Mouse (Mus musculus) CH12.LX (cell line): ENCODE measurements at regions not wholly inside any gene's neighbourhood (a gene's known extent, or its start where the extent isn't known, plus 50 kb on each side); places are given as distances from the start of the nearest gene placed in this dataset.
A peak's percentile ranks its signal among the peaks of the same experiment; 100 is the strongest.

Source experiments
- DNase-seq: peaks from one replicate; pipeline ENCODE4 v3.0.0-alpha.2; 2013; ENCODE audit errors: extremely low read depth
- H3K27ac ChIP-seq: 2 replicates; pipeline ENCODE4 v1.5.1; 2012; ENCODE audit warnings: low read depth, mild to moderate bottlenecking, control low read depth, moderate library complexity; ENCODE audit not compliant: insufficient read depth
- H3K27me3 ChIP-seq: replicated peaks from 2 replicates; pipeline ENCODE3; 2012; ENCODE audit warnings: inconsistent platforms
- H3K36me3 ChIP-seq, 2 experiments: replicated peaks in 1 of 2; 2 replicates each; pipeline versions ENCODE3 to v1.6.1; 2012; ENCODE audit warnings: inconsistent platforms in 1 of 2, low read length in 1 of 2, mild to moderate bottlenecking in 1 of 2, mixed read lengths in 1 of 2, moderate library complexity in 1 of 2; ENCODE audit not compliant: control insufficient read depth in 1 of 2, insufficient read depth in 1 of 2
- H3K4me1 ChIP-seq, 2 experiments: 2 replicates each; pipeline ENCODE4 v1.6.1; 2012; ENCODE audit warnings: inconsistent platforms in 1 of 2, moderate library complexity in 1 of 2; ENCODE audit not compliant: insufficient read depth in 2 of 2, control insufficient read depth in 1 of 2
- H3K4me2 ChIP-seq: 2 replicates; pipeline ENCODE4 v1.6.1; 2012; ENCODE audit warnings: low read depth, mild to moderate bottlenecking, control low read depth; ENCODE audit not compliant: poor library complexity, insufficient read depth, severe bottlenecking
- H3K4me3 ChIP-seq, 3 experiments: fragments of 150-350 bp in 1 of 3; sonication (generic) in 1 of 3; replicated peaks in 1 of 3; 2 replicates each; pipeline versions ENCODE3 to v1.5.1; 2011 to 2012; ENCODE audit warnings: low read depth in 2 of 3, low read length in 2 of 3, mild to moderate bottlenecking in 2 of 3, moderate library complexity in 2 of 3, control low read depth in 1 of 3, improper control_type of control experiment in 1 of 3, inconsistent platforms in 1 of 3, mixed read lengths in 1 of 3; ENCODE audit not compliant: poor library complexity in 1 of 3
- H3K79me2 ChIP-seq: replicated peaks from 2 replicates; pipeline ENCODE4 v1.6.1; 2012; ENCODE audit warnings: mild to moderate bottlenecking, moderate library complexity; ENCODE audit not compliant: control insufficient read depth, poor library complexity, insufficient read depth, severe bottlenecking; ENCODE audit errors: extremely low read depth
- H3K9ac ChIP-seq: 2 replicates; pipeline ENCODE4 v1.6.1; 2012; ENCODE audit warnings: low read depth, mild to moderate bottlenecking, control low read depth, moderate library complexity; ENCODE audit not compliant: insufficient read depth
- H3K9me3 ChIP-seq: replicated peaks from 2 replicates; pipeline ENCODE3; 2012; ENCODE audit warnings: low read length, inconsistent platforms, mixed read lengths
- BHLHE40 ChIP-seq: IDR thresholded peaks from 2 replicates; pipeline ENCODE4 v1.6.1; 2011; ENCODE audit warnings: mild to moderate bottlenecking, low read depth, low read length, improper control_type of control experiment
- EP300 ChIP-seq: IDR thresholded peaks from 2 replicates; pipeline ENCODE4 v1.6.1; 2011; ENCODE audit warnings: low read length, improper control_type of control experiment
- GABPA ChIP-seq: IDR thresholded peaks from 2 replicates; pipeline ENCODE4 v1.6.1; 2012; ENCODE audit warnings: low read depth, low read length, improper control_type of control experiment, inconsistent platforms; ENCODE audit not compliant: insufficient replicate concordance
- HCFC1 ChIP-seq: IDR thresholded peaks from 2 replicates; pipeline ENCODE4 v1.6.1; 2012; ENCODE audit warnings: low read depth, mild to moderate bottlenecking, inconsistent platforms, low read length, improper control_type of control experiment
- JUN ChIP-seq: IDR thresholded peaks from 2 replicates; pipeline ENCODE4 v1.6.1; 2011; ENCODE audit warnings: low read depth, mild to moderate bottlenecking, low read length, improper control_type of control experiment, moderate library complexity; ENCODE audit not compliant: insufficient read depth
- JUND ChIP-seq: conservative IDR thresholded peaks from 2 replicates; pipeline ENCODE4 v1.6.1; 2011; ENCODE audit warnings: low read depth, low read length, improper control_type of control experiment
- MAFK ChIP-seq: IDR thresholded peaks from 2 replicates; pipeline ENCODE4 v1.6.1; 2011; ENCODE audit warnings: low read length, improper control_type of control experiment; ENCODE audit not compliant: insufficient replicate concordance
- MAX ChIP-seq: IDR thresholded peaks from 2 replicates; pipeline ENCODE4 v1.6.1; 2011; ENCODE audit warnings: low read length, improper control_type of control experiment
- MAZ ChIP-seq: IDR thresholded peaks from 2 replicates; pipeline ENCODE4 v1.6.1; 2012; ENCODE audit warnings: low read depth, mild to moderate bottlenecking, inconsistent platforms, low read length, improper control_type of control experiment, moderate library complexity
- MEF2A ChIP-seq: IDR thresholded peaks from 2 replicates; pipeline ENCODE4 v1.6.1; 2014; ENCODE audit warnings: low read depth, mild to moderate bottlenecking, inconsistent platforms, low read length, improper control_type of control experiment, borderline replicate concordance
- MYC ChIP-seq: IDR thresholded peaks from 2 replicates; pipeline ENCODE4 v1.6.1; 2011; ENCODE audit warnings: low read depth, mild to moderate bottlenecking, improper control_type of control experiment, low read length
- POLR2AphosphoS2 ChIP-seq: IDR thresholded peaks from 2 replicates; pipeline ENCODE4 v1.6.1; 2011; ENCODE audit warnings: low read depth, low read length, improper control_type of control experiment
- SMC3 ChIP-seq: IDR thresholded peaks from 2 replicates; pipeline ENCODE4 v1.6.1; 2011; ENCODE audit warnings: low read depth, low read length, improper control_type of control experiment
- TBP ChIP-seq: conservative IDR thresholded peaks from 2 replicates; pipeline ENCODE4 v1.6.1; 2011; ENCODE audit warnings: low read depth, low read length, improper control_type of control experiment
- TCF12 ChIP-seq: IDR thresholded peaks from 2 replicates; pipeline ENCODE4 v1.6.1; 2014; ENCODE audit warnings: low read depth, mild to moderate bottlenecking, inconsistent platforms, low read length, improper control_type of control experiment
- USF2 ChIP-seq: conservative IDR thresholded peaks from 2 replicates; pipeline ENCODE4 v1.6.1; 2011; ENCODE audit warnings: low read depth, low read length, improper control_type of control experiment
- ZKSCAN1 ChIP-seq: IDR thresholded peaks from 2 replicates; pipeline ENCODE4 v1.6.1; 2012; ENCODE audit warnings: low read depth, inconsistent platforms, low read length, improper control_type of control experiment, borderline replicate concordance
- ZMIZ1 ChIP-seq: IDR thresholded peaks from 2 replicates; pipeline ENCODE4 v1.6.1; 2012; ENCODE audit warnings: low read depth, mild to moderate bottlenecking, inconsistent platforms, low read length, improper control_type of control experiment
- ZNF384 ChIP-seq: IDR thresholded peaks from 2 replicates; pipeline ENCODE4 v1.6.1; 2012; ENCODE audit warnings: low read depth, low read length, improper control_type of control experiment, inconsistent platforms
- dilution Hi-C: fragments of 300-500 bp; cut with MboI; formaldehyde crosslinking; loops from 2 replicates; pipeline ENCODE4 v1.14.3; 2020; ENCODE audit warnings: low sequenced_read_pairs; ENCODE audit not compliant: extremely low pct_unique_long_range_greater_than_20kb, extremely low pct_ligation_motif_present
- in situ Hi-C: fragments of 300-500 bp; cut with MboI; formaldehyde crosslinking; loops from 3 replicates; pipeline ENCODE4 v1.14.3; 2019; ENCODE audit warnings: low sequenced_read_pairs, low pct_ligation_motif_present, low pct_unique_long_range_greater_than_20kb, mixed read lengths

DNA sequence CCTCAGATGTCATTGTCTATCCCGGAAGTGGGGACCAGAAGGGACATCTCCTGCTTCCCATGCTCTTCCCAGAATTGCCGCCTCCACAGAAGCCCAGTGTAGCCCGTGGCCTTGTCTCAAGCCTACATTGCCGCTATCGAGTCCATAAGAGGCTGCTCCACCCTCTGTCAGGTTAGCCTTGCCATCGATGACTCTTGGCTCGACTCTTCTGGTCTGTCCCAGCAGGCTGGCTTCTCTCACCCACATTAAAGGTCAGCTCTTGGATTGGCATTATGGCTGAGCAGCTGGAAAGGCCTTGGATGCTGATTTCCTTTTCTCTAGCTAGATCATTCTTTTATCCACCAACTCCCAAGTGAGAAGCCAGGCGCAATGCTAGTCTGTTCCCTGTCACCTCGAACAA is 98.5 kb upstream of the Cacna1e start:
- dilution Hi-C loops, result no loop called here
- in situ Hi-C loops, result no loop called here
- no peak overlapping the region for H3K4me3 ChIP-seq

DNA sequence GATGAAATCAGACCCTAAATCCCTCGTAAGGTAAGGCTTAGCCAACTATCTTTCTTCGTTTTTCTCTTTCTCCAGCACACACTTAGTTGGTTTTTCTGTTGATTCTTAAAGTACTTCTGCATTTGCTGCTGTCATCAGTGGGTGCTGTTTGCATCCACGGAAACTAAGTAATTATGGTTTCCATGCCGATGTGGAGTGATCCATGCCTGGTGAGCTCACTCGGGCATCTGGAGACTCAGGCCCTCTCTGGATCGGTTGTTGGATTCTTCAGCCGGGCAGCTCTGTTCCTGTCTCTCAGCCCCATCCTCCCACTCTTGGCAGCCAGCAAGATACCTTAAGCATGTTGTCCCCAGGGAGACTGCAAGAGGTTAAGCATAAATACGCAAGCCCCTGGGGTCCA is 97.4 kb upstream of the Cacna1e start:
- dilution Hi-C loops (no loop called here), in situ Hi-C loops (no loop called here)
- no peaks in the 10 kb centered on the region for H3K9me3 ChIP-seq
- peaks cover 15 to 34% of the 10 kb centered on the region in 2 experiments for H3K4me1 ChIP-seq
- H3K4me2 ChIP-seq, result 0 out of 2 replicates have a peak overlapping the region, but pooled peaks have one; percentile 3
- H3K79me2 ChIP-seq, result no peaks in the 10 kb centered on the region
- H3K36me3 ChIP-seq, result no peaks in the 10 kb centered on the region
- H3K9ac ChIP-seq, result no peak overlapping the region
- H3K4me3 ChIP-seq, result no peak overlapping the region
- no peaks in the 10 kb centered on the region for H3K27me3 ChIP-seq
- TF ChIP-seq MEF2A (no peak), EP300 (no peak), ZMIZ1 (no peak), POLR2AphosphoS2 (no peak), JUND (no peak), MAZ (no peak), SMC3 (no peak), BHLHE40 (no peak), MAX (no peak), MAFK (no peak), HCFC1 (no peak)
- DNase-seq, result peak; percentile 39
- H3K27ac ChIP-seq, result no peak overlapping the region

More for the DNA sequence above, 98.5 kb upstream of the Cacna1e start:
- no peak for TF ChIP-seq ZKSCAN1
- no peak for TF ChIP-seq POLR2AphosphoS2
- no peak for TF ChIP-seq USF2
- TF ChIP-seq MYC, result no peak
- TF ChIP-seq TCF12, result no peak
- no peak for TF ChIP-seq ZNF384
- no peak for TF ChIP-seq TBP
- TF ChIP-seq JUN, result no peak
- no peak for TF ChIP-seq GABPA
- TF ChIP-seq ZMIZ1, result no peak
- H3K79me2 ChIP-seq, result no peaks in the 10 kb centered on the region
- peaks cover 15 to 30% of the 10 kb centered on the region in 2 experiments for H3K4me1 ChIP-seq
- peaks cover 4% of the 10 kb centered on the region for H3K9me3 ChIP-seq
- DNase-seq, result no peak
- no peak overlapping the region for H3K9ac ChIP-seq
- H3K27ac ChIP-seq, result no peak overlapping the region
- no peaks in the 10 kb centered on the region for H3K27me3 ChIP-seq
- no peak overlapping the region for H3K4me2 ChIP-seq
- H3K36me3 ChIP-seq, result no peaks in the 10 kb centered on the region
